Mouse (Mus musculus): ENCODE measurements around the gene Trappc1. TPM values are rescaled to one million over a fixed set of nuclear protein-coding genes. Genes with fewer than 3 reads are reported as not detected.
"Not testable (repeated sequence)": the region's sequence is repeated elsewhere in the genome, so short reads cannot be mapped to it uniquely, and the experiment has no call there.

The Trappc1 gene
- total and polyA plus RNA-seq, 2 experiments from 2014 or later = 157 to 173 TPM

DNA sequence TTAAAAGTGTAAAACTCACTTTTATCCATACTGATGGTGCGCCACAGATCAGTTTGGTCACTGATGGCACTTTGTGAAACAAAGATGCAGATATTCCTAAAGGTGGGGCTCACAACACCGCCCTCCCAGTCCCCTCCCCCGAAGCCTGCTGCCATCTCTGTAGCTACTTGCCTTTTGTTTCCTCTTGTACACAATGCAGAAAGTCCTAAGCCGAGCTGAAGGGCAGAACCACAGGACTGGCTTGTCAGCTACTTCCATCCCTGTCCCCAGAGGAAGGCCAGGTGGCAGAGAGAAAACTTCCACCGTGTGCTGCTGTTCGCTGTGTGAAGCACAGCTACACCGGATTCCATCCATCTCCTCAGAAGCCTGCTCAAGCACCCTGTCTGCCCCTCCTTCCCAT lies 25.5 kb upstream of the Trappc1 start:
- DNase-seq (ENCODE audit: low spot score) = no peak
- no peak overlapping the region for H3K27ac ChIP-seq
- WGBS = 77% methylated on average over 7 of the region's 7 CpGs
- H3K4me3 ChIP-seq (ENCODE audit: low read length) = no peak overlapping the region
- ATAC-seq = no peak
- no peak for TF ChIP-seq CTCF (IDR thresholded peaks at IDR 0.05; ENCODE audit: low read depth)
- no peaks in the 10 kb centered on the region for H3K4me1 ChIP-seq (ENCODE audit: insufficient read depth, low read length)
- peaks cover 12% of the 10 kb centered on the region for H3K36me3 ChIP-seq (ENCODE audit: insufficient read depth, low read length)
- H3K9me3 ChIP-seq (ENCODE audit: low read length) = no peaks in the 10 kb centered on the region
- no peak overlapping the region for H3K4me2 ChIP-seq (ENCODE audit: low read depth, low read length)
- H3K9ac ChIP-seq (replicated peaks; ENCODE audit: low read length) = no peak overlapping the region
- no peaks in the 10 kb centered on the region for H3K27me3 ChIP-seq (ENCODE audit: insufficient read depth, low read length)

DNA sequence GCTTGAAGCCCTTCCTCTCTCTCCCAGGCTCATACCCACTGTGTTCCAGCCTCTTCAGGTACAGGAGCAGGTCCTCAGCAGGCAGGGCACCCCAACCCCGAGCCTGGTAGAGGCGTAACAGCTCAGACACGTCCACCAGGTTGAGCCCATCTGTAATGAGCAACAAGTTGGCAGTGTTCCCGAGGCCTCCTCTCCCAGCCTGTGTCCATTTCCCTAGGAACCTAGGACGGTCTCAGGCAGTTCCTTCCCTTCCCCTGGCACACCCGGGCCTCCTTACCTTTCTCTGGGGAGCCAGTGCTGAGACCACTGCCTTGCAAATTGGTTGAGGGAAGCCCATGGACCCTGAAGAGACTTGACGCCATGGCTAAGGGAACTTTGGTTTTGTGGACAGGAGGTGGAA lies 21.0 kb upstream of the Trappc1 start:
- H3K27me3 ChIP-seq (ENCODE audit: insufficient read depth, low read length) = no peaks in the 10 kb centered on the region
- H3K9me3 ChIP-seq (ENCODE audit: low read length) = no peaks in the 10 kb centered on the region
- H3K27ac ChIP-seq = no peak overlapping the region
- DNase-seq (ENCODE audit: low spot score) (no peak), ATAC-seq (no peak)
- no peak overlapping the region for H3K4me2 ChIP-seq (ENCODE audit: low read depth, low read length)
- no peak for TF ChIP-seq CTCF (IDR thresholded peaks at IDR 0.05; ENCODE audit: low read depth)
- H3K4me3 ChIP-seq (ENCODE audit: low read length) = no peak overlapping the region
- H3K36me3 ChIP-seq (ENCODE audit: insufficient read depth, low read length) = peaks cover 31% of the 10 kb centered on the region
- no peaks in the 10 kb centered on the region for H3K4me1 ChIP-seq (ENCODE audit: insufficient read depth, low read length)
- 80% methylated on average over 7 of the region's 7 CpGs for WGBS
- no peak overlapping the region for H3K9ac ChIP-seq (replicated peaks; ENCODE audit: low read length)

DNA sequence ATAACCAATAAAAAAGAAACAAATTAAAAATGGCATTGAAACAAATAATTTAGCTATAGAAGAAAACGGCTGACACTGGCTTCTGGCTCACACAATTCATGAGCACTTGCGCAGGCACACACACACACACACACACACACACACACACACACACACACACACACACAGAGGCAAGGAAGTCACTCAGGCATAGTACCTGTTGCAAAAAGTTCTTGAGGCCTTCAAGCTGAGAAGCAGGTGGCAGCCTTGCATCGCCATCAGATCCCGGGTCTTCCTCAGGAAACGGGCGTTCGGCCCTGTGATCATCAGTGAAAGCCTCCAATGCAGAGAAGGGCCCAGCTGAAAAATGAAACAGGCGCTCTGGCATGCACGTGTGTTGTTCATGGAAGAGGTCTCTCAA lies 18.5 kb upstream of the Trappc1 start:
- H3K36me3 ChIP-seq (ENCODE audit: insufficient read depth, low read length) = peaks cover 41% of the 10 kb centered on the region
- H3K9ac ChIP-seq (replicated peaks; ENCODE audit: low read length) = no peak overlapping the region
- WGBS = 95% methylated on average over 9 of the region's 9 CpGs
- no peaks in the 10 kb centered on the region for H3K4me1 ChIP-seq (ENCODE audit: insufficient read depth, low read length)
- no peak overlapping the region for H3K27ac ChIP-seq
- H3K4me2 ChIP-seq (ENCODE audit: low read depth, low read length) = no peak overlapping the region
- no peak for TF ChIP-seq CTCF (IDR thresholded peaks at IDR 0.05; ENCODE audit: low read depth)
- no peaks in the 10 kb centered on the region for H3K9me3 ChIP-seq (ENCODE audit: low read length)
- ATAC-seq (no peak), DNase-seq (ENCODE audit: low spot score) (no peak)
- H3K27me3 ChIP-seq (ENCODE audit: insufficient read depth, low read length) = no peaks in the 10 kb centered on the region
- no peak overlapping the region for H3K4me3 ChIP-seq (ENCODE audit: low read length)

DNA sequence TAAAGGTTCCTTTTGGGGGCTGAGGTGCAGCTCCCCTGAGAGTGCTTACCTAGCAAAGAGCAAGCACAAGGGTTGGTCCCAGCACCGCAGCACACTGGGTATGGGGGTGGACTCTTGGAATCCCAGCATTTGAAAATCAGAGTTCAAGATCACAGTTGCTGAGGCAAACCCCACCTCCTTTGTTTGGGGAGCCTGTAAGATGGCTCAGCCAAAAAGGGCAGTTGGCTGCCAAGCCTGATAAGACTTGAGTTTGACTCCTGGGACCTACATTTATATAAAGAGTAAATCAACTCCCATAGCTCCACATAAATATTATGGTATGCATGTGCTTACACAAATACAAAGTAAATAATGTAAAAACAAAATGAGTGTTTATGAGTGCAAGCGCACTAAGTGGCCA lies 17.7 kb upstream of the Trappc1 start:
- H3K4me1 ChIP-seq (ENCODE audit: insufficient read depth, low read length) = no peaks in the 10 kb centered on the region
- 96% methylated on average over 2 of the region's 2 CpGs for WGBS
- H3K4me2 ChIP-seq (ENCODE audit: low read depth, low read length) = no peak overlapping the region
- H3K27ac ChIP-seq = no peak overlapping the region
- no peak for ATAC-seq
- no peak for TF ChIP-seq CTCF (IDR thresholded peaks at IDR 0.05; ENCODE audit: low read depth)
- DNase-seq (ENCODE audit: low spot score) = no peak
- H3K9ac ChIP-seq (replicated peaks; ENCODE audit: low read length) = no peak overlapping the region
- peaks cover 43% of the 10 kb centered on the region for H3K36me3 ChIP-seq (ENCODE audit: insufficient read depth, low read length)
- no peaks in the 10 kb centered on the region for H3K27me3 ChIP-seq (ENCODE audit: insufficient read depth, low read length)
- no peak overlapping the region for H3K4me3 ChIP-seq (ENCODE audit: low read length)
- H3K9me3 ChIP-seq (ENCODE audit: low read length) = no peaks in the 10 kb centered on the region

DNA sequence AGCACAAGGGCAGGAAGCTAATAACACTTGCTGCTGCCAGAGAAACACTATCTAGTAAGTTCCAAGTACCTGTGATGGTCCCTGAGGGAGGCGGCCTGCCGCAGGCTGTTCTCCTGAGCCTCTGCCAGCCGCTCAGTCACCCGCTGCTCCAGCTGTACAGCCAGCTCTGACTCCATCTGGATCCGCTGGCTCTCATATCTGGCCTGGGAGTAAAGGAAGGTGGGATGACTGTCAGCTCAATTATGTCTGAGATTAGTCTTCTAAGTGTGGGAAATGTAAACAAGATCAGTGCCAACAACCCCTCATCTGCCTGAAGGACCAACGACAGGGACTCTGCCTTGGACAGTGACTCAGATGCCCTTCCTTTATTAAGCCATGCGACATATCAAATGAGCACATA lies 12.5 kb upstream of the Trappc1 start:
- peak; percentile 67 for DNase-seq (ENCODE audit: low spot score)

DNA sequence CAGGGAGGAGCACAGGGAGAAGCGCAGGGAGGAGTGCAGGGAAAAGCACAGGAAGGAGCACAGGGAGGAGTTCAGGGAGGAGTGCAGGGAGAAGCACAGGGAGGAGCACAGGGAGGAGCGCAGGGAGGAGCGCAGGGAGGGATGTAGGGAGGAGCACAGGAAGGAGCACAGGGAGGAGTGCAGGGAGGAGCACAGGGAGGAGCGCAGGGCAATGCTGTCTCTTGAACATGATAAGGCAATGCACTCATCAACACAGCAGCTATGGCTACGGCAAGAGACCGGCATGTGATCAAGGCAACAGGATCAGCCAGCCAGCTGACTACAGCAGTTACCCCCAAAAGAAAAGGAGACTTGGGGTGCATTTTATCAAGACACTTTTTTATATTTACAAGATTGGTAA lies 7.4 kb upstream of the Trappc1 start:
- Histone ChIP-seq H3K36me3 (ENCODE audit: insufficient read depth, low read length) (no peaks in the 10 kb centered on the region; the same call in 1 of the 2 replicates), H3K4me3 (ENCODE audit: low read length) (no peak overlapping the region), H3K27ac (no peak overlapping the region), H3K27me3 (ENCODE audit: insufficient read depth, low read length) (no peaks in the 10 kb centered on the region), H3K9ac (replicated peaks; ENCODE audit: low read length) (no peak overlapping the region), H3K4me2 (ENCODE audit: low read depth, low read length) (no peak overlapping the region), H3K4me1 (ENCODE audit: insufficient read depth, low read length) (no peaks in the 10 kb centered on the region), H3K9me3 (ENCODE audit: low read length) (no peaks in the 10 kb centered on the region)
- no peak for TF ChIP-seq CTCF (IDR thresholded peaks at IDR 0.05; ENCODE audit: low read depth)
- DNase-seq (ENCODE audit: low spot score) (no peak), ATAC-seq (no peak)
- WGBS = 97% methylated on average over 6 of the region's 6 CpGs

More for the DNA sequence above, 12.5 kb upstream of the Trappc1 start:
- H3K9me3 ChIP-seq (ENCODE audit: low read length) = no peaks in the 10 kb centered on the region
- H3K4me1 ChIP-seq (ENCODE audit: insufficient read depth, low read length) = no peaks in the 10 kb centered on the region
- H3K9ac ChIP-seq (replicated peaks; ENCODE audit: low read length) = no peak overlapping the region
- ATAC-seq = peak; percentile 51; the same call in 1 of the 2 replicates
- H3K4me3 ChIP-seq (ENCODE audit: low read length) = no peak overlapping the region
- no peak for TF ChIP-seq CTCF (IDR thresholded peaks at IDR 0.05; ENCODE audit: low read depth)
- 56% methylated on average over 7 of the region's 7 CpGs for WGBS
- no peak overlapping the region for H3K4me2 ChIP-seq (ENCODE audit: low read depth, low read length)
- H3K36me3 ChIP-seq (ENCODE audit: insufficient read depth, low read length) = peaks cover 28% of the 10 kb centered on the region
- no peak overlapping the region for H3K27ac ChIP-seq
- H3K27me3 ChIP-seq (ENCODE audit: insufficient read depth, low read length) = no peaks in the 10 kb centered on the region

DNA sequence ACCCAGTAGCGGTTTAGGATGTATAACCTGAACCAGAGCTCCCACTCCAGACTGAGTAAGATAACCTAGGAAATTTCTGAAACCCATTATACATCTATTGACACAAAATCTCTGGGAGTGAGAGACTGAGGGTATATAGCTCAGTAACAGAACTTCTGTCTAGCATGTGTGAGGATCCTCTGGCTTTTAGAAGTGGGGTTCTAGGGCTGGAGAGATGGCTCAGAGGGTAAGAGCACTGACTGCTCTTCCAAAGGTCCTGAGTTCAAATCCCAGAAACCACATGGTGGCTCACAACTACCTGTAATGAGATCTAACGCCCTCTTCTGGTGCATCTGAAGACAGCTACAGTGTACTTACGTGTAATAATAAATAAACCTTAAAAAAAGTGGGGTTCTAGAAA lies 5.8 kb upstream of the Trappc1 start:
- H3K4me2 ChIP-seq (ENCODE audit: low read depth, low read length); H3K4me3 ChIP-seq (ENCODE audit: low read length); DNase-seq (ENCODE audit: low spot score); H3K27ac ChIP-seq; H3K9ac ChIP-seq (replicated peaks; ENCODE audit: low read length); ATAC-seq; H3K9me3 ChIP-seq (ENCODE audit: low read length); H3K27me3 ChIP-seq (ENCODE audit: insufficient read depth, low read length); H3K36me3 ChIP-seq (ENCODE audit: insufficient read depth, low read length): not testable (repeated sequence)
- peaks cover 12% of the 10 kb centered on the region for H3K4me1 ChIP-seq (ENCODE audit: insufficient read depth, low read length)
- 90% methylated on average over 3 of the region's 3 CpGs for WGBS

All from hindbrain, postnatal 0 days (tissue).